Mouse (Mus musculus): ENCODE measurements at regions not wholly inside any gene's neighbourhood (a gene's known extent, or its start where the extent isn't known, plus 50 kb on each side); places are given as distances from the start of the nearest gene placed in this dataset.

DNA sequence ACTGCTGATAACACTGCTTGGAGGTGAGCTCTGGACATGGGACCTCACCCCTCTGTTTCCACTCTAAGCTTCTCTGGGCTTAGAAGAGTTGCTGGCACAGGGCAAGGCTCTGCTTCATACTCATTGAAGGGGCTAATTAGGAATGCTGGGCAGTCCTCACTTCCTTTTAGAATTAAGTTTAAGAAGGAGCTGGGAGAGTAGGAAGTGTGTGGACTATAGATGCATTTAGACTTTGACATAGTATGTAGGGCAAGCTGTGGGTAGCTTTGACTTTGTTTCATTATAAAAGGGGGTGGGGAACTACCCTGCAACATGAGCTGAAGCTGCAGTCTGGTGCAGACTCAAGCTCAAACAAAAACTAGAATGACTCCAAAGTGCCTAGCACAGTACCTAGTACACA is 378.5 kb downstream of the Sox11 start:
- Histone ChIP-seq H3K27me3 (ENCODE audit: control insufficient read depth, insufficient read depth, low read length) (no peaks in the 10 kb centered on the region), H3K4me1 (ENCODE audit: control insufficient read depth, insufficient read depth, insufficient read length) (no peaks in the 10 kb centered on the region), H3K4me3 (ENCODE audit: extremely low read depth, insufficient read depth, insufficient read length) (no peak overlapping the region), H3K27ac (ENCODE audit: insufficient read depth, low read length) (no peak overlapping the region), H3K36me3 (ENCODE audit: control insufficient read depth, insufficient read depth, low read length) (no peaks in the 10 kb centered on the region)
- TF ChIP-seq POLR2A (IDR thresholded peaks at IDR 0.05; ENCODE audit: low read depth, low read length) = no peak
- TF ChIP-seq CTCF (IDR thresholded peaks at IDR 0.05; ENCODE audit: extremely low read depth, insufficient read depth, insufficient read length, insufficient replicate concordance) = no peak
- no peak for DNase-seq (ENCODE audit: low read depth in 1 of 2, low spot score in 2 of 2)

GRCm38 (mm10) chr12:26939831-26940230 is 402.5 kb downstream of the Sox11 start:
- no peak overlapping the region for H3K27ac ChIP-seq (ENCODE audit: insufficient read depth, low read length)
- H3K36me3 ChIP-seq (ENCODE audit: control insufficient read depth, insufficient read depth, low read length) = no peaks in the 10 kb centered on the region
- H3K27me3 ChIP-seq (ENCODE audit: control insufficient read depth, insufficient read depth, low read length) = no peaks in the 10 kb centered on the region
- TF ChIP-seq POLR2A (IDR thresholded peaks at IDR 0.05; ENCODE audit: low read depth, low read length) (no peak), CTCF (IDR thresholded peaks at IDR 0.05; ENCODE audit: extremely low read depth, insufficient read depth, insufficient read length, insufficient replicate concordance) (no peak)
- DNase-seq (ENCODE audit: low read depth in 1 of 2, low spot score in 2 of 2) = no peak
- H3K4me3 ChIP-seq (ENCODE audit: extremely low read depth, insufficient read depth, insufficient read length) = no peak overlapping the region
- H3K4me1 ChIP-seq (ENCODE audit: control insufficient read depth, insufficient read depth, insufficient read length) = no peaks in the 10 kb centered on the region
- WGBS = 76% methylated on average over 2 of the region's 2 CpGs

DNA sequence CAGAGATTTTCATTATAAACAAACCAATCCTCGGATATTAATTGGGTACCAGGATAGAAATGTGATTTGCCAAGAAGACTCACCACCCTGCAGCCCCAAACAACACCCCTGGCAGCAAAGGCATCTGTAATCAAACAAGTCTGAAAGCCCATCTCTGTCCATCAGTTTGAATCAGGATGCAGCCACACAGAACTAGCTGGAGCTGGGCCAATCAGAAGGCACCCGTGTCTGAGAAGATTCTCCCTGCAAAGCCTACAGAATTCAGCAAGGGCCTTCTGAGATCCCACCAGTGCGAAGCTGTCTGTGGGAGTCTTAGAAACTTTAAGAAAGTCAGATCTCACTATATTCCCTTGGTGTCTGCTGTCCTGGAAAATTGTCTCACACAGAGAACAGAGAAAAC is 404.5 kb downstream of the Sox11 start:
- H3K36me3 ChIP-seq (ENCODE audit: control insufficient read depth, insufficient read depth, low read length) = no peaks in the 10 kb centered on the region
- H3K4me3 ChIP-seq (ENCODE audit: extremely low read depth, insufficient read depth, insufficient read length) = no peak overlapping the region
- DNase-seq (ENCODE audit: low read depth in 1 of 2, low spot score in 2 of 2) = no peak
- 80% methylated on average over 3 of the region's 3 CpGs for WGBS
- no peaks in the 10 kb centered on the region for H3K27me3 ChIP-seq (ENCODE audit: control insufficient read depth, insufficient read depth, low read length)
- no peak overlapping the region for H3K27ac ChIP-seq (ENCODE audit: insufficient read depth, low read length)
- no peaks in the 10 kb centered on the region for H3K4me1 ChIP-seq (ENCODE audit: control insufficient read depth, insufficient read depth, insufficient read length)
- TF ChIP-seq POLR2A (IDR thresholded peaks at IDR 0.05; ENCODE audit: low read depth, low read length) = no peak
- no peak for TF ChIP-seq CTCF (IDR thresholded peaks at IDR 0.05; ENCODE audit: extremely low read depth, insufficient read depth, insufficient read length, insufficient replicate concordance)

DNA sequence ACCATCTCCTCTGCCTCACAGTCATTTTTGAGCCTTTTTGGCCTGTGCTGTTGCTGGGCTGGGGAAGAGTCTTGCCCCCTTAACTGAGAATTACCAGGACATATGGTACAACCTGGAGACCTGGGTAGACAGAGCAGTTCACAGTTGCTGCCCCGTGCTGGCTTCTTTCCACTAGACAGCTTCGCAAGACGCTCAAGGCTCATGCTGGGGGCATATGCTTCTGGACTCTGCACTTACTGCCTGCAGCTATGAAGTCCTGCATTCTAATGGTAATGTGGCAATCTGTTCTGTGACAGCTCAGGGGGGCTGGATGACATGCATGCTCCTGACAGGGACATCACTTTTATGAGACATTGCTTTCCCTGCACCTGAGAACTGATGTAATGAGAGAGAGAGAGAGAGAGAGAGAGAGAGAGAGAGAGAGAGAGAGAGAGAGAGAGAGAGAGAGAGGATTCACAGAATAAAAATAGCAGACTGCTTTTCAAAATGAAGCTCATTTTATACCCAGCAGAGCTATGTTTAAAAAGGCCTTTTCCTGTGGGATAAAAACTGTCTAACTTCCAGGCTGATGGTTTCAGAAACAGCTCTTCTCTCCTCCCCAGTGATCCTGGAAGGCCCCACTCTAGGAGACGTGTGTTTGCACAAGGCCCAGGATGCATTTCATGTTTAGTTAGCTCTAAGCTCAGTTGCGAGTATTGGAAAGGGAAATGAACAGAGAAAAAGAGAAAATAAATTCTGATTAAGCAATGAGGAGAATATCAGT is 405.5 kb downstream of the Sox11 start:
- no peaks in the 10 kb centered on the region for H3K27me3 ChIP-seq (ENCODE audit: control insufficient read depth, insufficient read depth, low read length)
- no peak overlapping the region for H3K27ac ChIP-seq (ENCODE audit: insufficient read depth, low read length)
- H3K4me3 ChIP-seq (ENCODE audit: extremely low read depth, insufficient read depth, insufficient read length) = no peak overlapping the region
- DNase-seq (ENCODE audit: low read depth in 1 of 2, low spot score in 2 of 2) = no peak
- 83% methylated on average over 5 of the region's 5 CpGs for WGBS
- TF ChIP-seq POLR2A (IDR thresholded peaks at IDR 0.05; ENCODE audit: low read depth, low read length) = no peak
- no peak for TF ChIP-seq CTCF (IDR thresholded peaks at IDR 0.05; ENCODE audit: extremely low read depth, insufficient read depth, insufficient read length, insufficient replicate concordance)
- no peaks in the 10 kb centered on the region for H3K4me1 ChIP-seq (ENCODE audit: control insufficient read depth, insufficient read depth, insufficient read length)
- H3K36me3 ChIP-seq (ENCODE audit: control insufficient read depth, insufficient read depth, low read length) = no peaks in the 10 kb centered on the region

DNA sequence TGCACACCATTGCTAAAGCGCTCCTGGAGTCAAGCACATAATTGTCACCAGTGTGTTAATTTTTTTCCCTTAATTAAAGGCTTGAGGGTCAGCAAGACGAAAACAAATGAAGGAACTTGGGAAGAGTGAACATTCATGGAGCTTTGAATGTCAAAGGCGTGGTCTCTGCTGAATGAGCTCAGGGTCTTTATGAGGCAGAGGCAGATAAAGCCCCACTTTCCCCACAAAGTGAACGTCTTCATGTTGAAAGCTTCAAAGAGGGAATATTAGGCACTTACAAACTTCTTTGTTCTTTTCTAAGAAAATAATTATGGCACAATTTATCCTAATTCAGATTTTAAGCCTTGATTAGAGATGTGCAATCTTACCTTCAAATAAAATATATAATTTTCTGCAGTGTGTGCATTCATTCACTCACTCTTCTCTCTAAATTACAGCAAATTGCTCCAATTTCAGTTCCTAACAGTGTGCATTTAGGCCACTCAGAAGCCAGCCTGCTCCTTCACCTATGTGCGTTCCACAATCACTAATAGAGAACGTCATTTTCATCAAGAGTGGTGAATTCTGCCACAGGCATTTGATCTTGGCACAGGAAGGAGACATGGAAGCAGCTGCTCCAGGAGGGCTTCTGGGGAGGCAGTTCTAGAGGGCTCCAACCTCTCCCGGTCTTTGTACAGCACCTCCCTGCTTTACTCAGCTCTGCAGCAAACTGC is 412.1 kb downstream of the Sox11 start:
- DNase-seq (ENCODE audit: low read depth in 1 of 2, low spot score in 2 of 2) = no peak
- no peak overlapping the region for H3K27ac ChIP-seq (ENCODE audit: insufficient read depth, low read length)
- no peak overlapping the region for H3K4me3 ChIP-seq (ENCODE audit: extremely low read depth, insufficient read depth, insufficient read length)
- H3K36me3 ChIP-seq (ENCODE audit: control insufficient read depth, insufficient read depth, low read length) = no peaks in the 10 kb centered on the region
- H3K4me1 ChIP-seq (ENCODE audit: control insufficient read depth, insufficient read depth, insufficient read length) = no peaks in the 10 kb centered on the region
- TF ChIP-seq CTCF (IDR thresholded peaks at IDR 0.05; ENCODE audit: extremely low read depth, insufficient read depth, insufficient read length, insufficient replicate concordance) (no peak), POLR2A (IDR thresholded peaks at IDR 0.05; ENCODE audit: low read depth, low read length) (no peak)
- 83% methylated on average over 7 of the region's 7 CpGs for WGBS
- H3K27me3 ChIP-seq (ENCODE audit: control insufficient read depth, insufficient read depth, low read length) = no peaks in the 10 kb centered on the region

DNA sequence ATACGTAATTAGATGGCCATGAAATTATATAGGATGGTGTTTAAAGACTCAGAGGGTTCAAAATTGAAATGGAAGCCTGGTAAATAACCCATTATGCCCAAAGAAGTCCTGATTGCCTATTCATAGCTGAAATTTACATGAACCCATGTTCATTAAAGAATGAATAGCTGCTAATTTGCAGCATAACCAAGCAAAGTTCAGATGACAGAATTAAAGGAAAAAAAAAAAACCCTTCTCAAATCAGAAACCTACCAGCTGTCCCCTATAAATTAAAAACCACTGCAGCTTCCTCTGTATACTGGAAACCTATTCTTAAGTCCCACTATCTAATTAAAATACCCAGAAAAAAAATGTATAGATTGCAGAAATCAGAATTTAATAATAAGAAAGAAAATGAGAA is 436.2 kb downstream of the Sox11 start:
- DNase-seq (ENCODE audit: low read depth in 1 of 2, low spot score in 2 of 2) = no peak
- Histone ChIP-seq H3K27me3 (ENCODE audit: control insufficient read depth, insufficient read depth, low read length) (no peaks in the 10 kb centered on the region), H3K27ac (ENCODE audit: insufficient read depth, low read length) (no peak overlapping the region), H3K4me3 (ENCODE audit: extremely low read depth, insufficient read depth, insufficient read length) (no peak overlapping the region), H3K36me3 (ENCODE audit: control insufficient read depth, insufficient read depth, low read length) (no peaks in the 10 kb centered on the region), H3K4me1 (ENCODE audit: control insufficient read depth, insufficient read depth, insufficient read length) (no peaks in the 10 kb centered on the region)
- 82% methylated on average over 1 of the region's 1 CpGs for WGBS
- TF ChIP-seq CTCF (IDR thresholded peaks at IDR 0.05; ENCODE audit: extremely low read depth, insufficient read depth, insufficient read length, insufficient replicate concordance) = no peak
- TF ChIP-seq POLR2A (IDR thresholded peaks at IDR 0.05; ENCODE audit: low read depth, low read length) = no peak

DNA sequence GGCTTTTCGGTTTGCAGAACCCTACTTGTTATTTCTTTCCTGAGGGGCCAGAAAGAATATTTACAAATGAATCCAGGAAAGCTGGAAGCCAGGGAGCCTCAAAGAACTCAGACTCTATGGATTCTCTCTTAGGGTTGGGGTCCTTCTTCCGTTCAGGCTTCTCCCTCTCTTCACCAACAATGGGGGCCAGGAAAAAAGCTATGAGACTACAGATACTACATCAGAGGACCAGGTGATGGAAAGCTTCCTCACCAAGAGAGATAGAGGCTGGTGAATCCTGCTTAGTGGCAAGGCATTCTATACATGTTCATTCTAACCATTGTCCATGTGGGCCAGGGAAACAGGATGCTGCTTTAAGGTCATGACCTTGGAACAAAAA is 434.9 kb downstream of the Cmpk2 start:
- Histone ChIP-seq H3K27ac (ENCODE audit: insufficient read depth, low read length) (no peak overlapping the region), H3K4me1 (ENCODE audit: control insufficient read depth, insufficient read depth, insufficient read length) (no peaks in the 10 kb centered on the region), H3K27me3 (ENCODE audit: control insufficient read depth, insufficient read depth, low read length) (no peaks in the 10 kb centered on the region), H3K36me3 (ENCODE audit: control insufficient read depth, insufficient read depth, low read length) (no peaks in the 10 kb centered on the region), H3K4me3 (ENCODE audit: extremely low read depth, insufficient read depth, insufficient read length) (no peak overlapping the region)
- WGBS = 54% methylated on average over 2 of the region's 2 CpGs
- TF ChIP-seq CTCF (IDR thresholded peaks at IDR 0.05; ENCODE audit: extremely low read depth, insufficient read depth, insufficient read length, insufficient replicate concordance) (no peak), POLR2A (IDR thresholded peaks at IDR 0.05; ENCODE audit: low read depth, low read length) (no peak)
- no peak for DNase-seq (ENCODE audit: low read depth in 1 of 2, low spot score in 2 of 2)
